Mouse (Mus musculus): ENCODE measurements around the gene Ak7.

DNA sequence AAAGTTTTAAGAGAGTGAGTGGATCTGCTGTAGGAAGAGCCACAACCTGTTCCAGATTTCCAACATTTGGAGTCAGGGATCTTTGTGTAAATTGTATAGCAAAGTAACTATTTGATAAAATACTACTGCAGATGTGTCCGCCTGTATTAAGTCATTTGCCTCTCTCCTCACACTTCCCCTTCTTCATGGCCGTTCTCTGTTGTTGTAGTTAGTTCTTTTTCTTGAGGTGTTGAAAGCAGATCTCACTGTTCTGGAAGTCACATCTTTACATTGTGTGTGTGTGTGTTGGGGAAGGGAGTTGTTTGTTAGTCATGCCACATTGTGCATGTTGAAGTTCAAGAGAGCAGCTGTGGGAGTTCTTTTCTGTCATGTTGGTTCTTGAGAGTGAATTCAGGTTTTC lies 89.1 kb downstream of the Ak7 start:
- TF ChIP-seq POLR2A (IDR thresholded peaks at IDR 0.05; ENCODE audit: low read depth, low read length): no peak
- TF ChIP-seq CTCF (IDR thresholded peaks at IDR 0.05; ENCODE audit: extremely low read depth, insufficient read depth, insufficient read length, insufficient replicate concordance): no peak

All from spleen, adult 2 months (tissue).